Mouse (Mus musculus): ENCODE measurements around the gene Sepsecs. TPM values are rescaled to one million over a fixed set of nuclear protein-coding genes. Genes with fewer than 3 reads are reported as not detected.

Gene Sepsecs
- total RNA-seq, 2 experiments from 2014 or later = 14.8 to 16.2 TPM

- no peak for ATAC-seq (replicated peaks; ENCODE audit: low FRiP score, low TSS enrichment, poor library complexity, severe bottlenecking)
Measured at GRCm38 (mm10) chr5:52652606-52653005, 16.9 kb downstream of the Sepsecs start.

GRCm38 (mm10) chr5:52652086-52652485, 17.4 kb downstream of the Sepsecs start:
- no peak for ATAC-seq (replicated peaks; ENCODE audit: low FRiP score, low TSS enrichment, poor library complexity, severe bottlenecking)

GRCm38 (mm10) chr5:52643947-52644840, 25.3 kb downstream of the Sepsecs start:
- ATAC-seq (replicated peaks; ENCODE audit: low FRiP score, low TSS enrichment, poor library complexity, severe bottlenecking) = no peak

GRCm38 (mm10) chr5:52641736-52642135, 27.8 kb downstream of the Sepsecs start:
- ATAC-seq (replicated peaks; ENCODE audit: low FRiP score, low TSS enrichment, poor library complexity, severe bottlenecking) = peak; percentile 47

- ATAC-seq (replicated peaks; ENCODE audit: low FRiP score, low TSS enrichment, poor library complexity, severe bottlenecking) = no peak
Measured at GRCm38 (mm10) chr5:52638916-52639315, 30.6 kb downstream of the Sepsecs start.

- no peak for ATAC-seq (replicated peaks; ENCODE audit: low FRiP score, low TSS enrichment, poor library complexity, severe bottlenecking)
Measured at GRCm38 (mm10) chr5:52638006-52638405, 31.5 kb downstream of the Sepsecs start.

- ATAC-seq (replicated peaks; ENCODE audit: low FRiP score, low TSS enrichment, poor library complexity, severe bottlenecking) = no peak
Measured at GRCm38 (mm10) chr5:52636923-52637322, 32.6 kb downstream of the Sepsecs start.

GRCm38 (mm10) chr5:52636025-52636755, 33.3 kb downstream of the Sepsecs start:
- ATAC-seq (replicated peaks; ENCODE audit: low FRiP score, low TSS enrichment, poor library complexity, severe bottlenecking) = no peak

- ATAC-seq (replicated peaks; ENCODE audit: low FRiP score, low TSS enrichment, poor library complexity, severe bottlenecking) = peak; percentile 76
Measured at GRCm38 (mm10) chr5:52634017-52634416, 35.5 kb downstream of the Sepsecs start.

- ATAC-seq (replicated peaks; ENCODE audit: low FRiP score, low TSS enrichment, poor library complexity, severe bottlenecking) = no peak
Measured at GRCm38 (mm10) chr5:52630541-52630940, 39.0 kb downstream of the Sepsecs start.

- ATAC-seq (replicated peaks; ENCODE audit: low FRiP score, low TSS enrichment, poor library complexity, severe bottlenecking) = no peak
Measured at GRCm38 (mm10) chr5:52629214-52629613, 40.3 kb downstream of the Sepsecs start.

- ATAC-seq (replicated peaks; ENCODE audit: low FRiP score, low TSS enrichment, poor library complexity, severe bottlenecking) = no peak
Measured at GRCm38 (mm10) chr5:52628783-52629182, 40.7 kb downstream of the Sepsecs start.

- ATAC-seq (replicated peaks; ENCODE audit: low FRiP score, low TSS enrichment, poor library complexity, severe bottlenecking) = no peak
Measured at GRCm38 (mm10) chr5:52627713-52628112, 41.8 kb downstream of the Sepsecs start.

- no peak for ATAC-seq (replicated peaks; ENCODE audit: low FRiP score, low TSS enrichment, poor library complexity, severe bottlenecking)
Measured at GRCm38 (mm10) chr5:52626092-52626491, 43.4 kb downstream of the Sepsecs start.

- no peak for ATAC-seq (replicated peaks; ENCODE audit: low FRiP score, low TSS enrichment, poor library complexity, severe bottlenecking)
Measured at GRCm38 (mm10) chr5:52624956-52625355, 44.6 kb downstream of the Sepsecs start.

GRCm38 (mm10) chr5:52623099-52623498, 46.4 kb downstream of the Sepsecs start:
- ATAC-seq (replicated peaks; ENCODE audit: low FRiP score, low TSS enrichment, poor library complexity, severe bottlenecking) = no peak

- ATAC-seq (replicated peaks; ENCODE audit: low FRiP score, low TSS enrichment, poor library complexity, severe bottlenecking) = peak; percentile 22; the same call in 1 of the 2 replicates
Measured at GRCm38 (mm10) chr5:52618348-52619270, 50.9 kb downstream of the Sepsecs start.

GRCm38 (mm10) chr5:52617711-52618347, 51.7 kb downstream of the Sepsecs start:
- ATAC-seq (replicated peaks; ENCODE audit: low FRiP score, low TSS enrichment, poor library complexity, severe bottlenecking) = no peak

GRCm38 (mm10) chr5:52616549-52616948, 53.0 kb downstream of the Sepsecs start:
- ATAC-seq (replicated peaks; ENCODE audit: low FRiP score, low TSS enrichment, poor library complexity, severe bottlenecking) = no peak
